Mouse (Mus musculus) B cell, adult 2 months (primary cell): ENCODE results near the gene Ddx21.
"Not testable (repeated sequence)": the region's sequence is repeated elsewhere in the genome, so short reads cannot be mapped to it uniquely, and the experiment has no call there.

Source experiments
- DNase-seq, 2 experiments: peaks; one replicate each; pipeline ENCODE4 v3.0.0; 2022

Ddx21 gene

GRCm38 (mm10) chr10:62602177-62603040 lies at the start of gene Ddx21:
Gene Ddx21, minus strand, starts transcription at chr10:62602281.
- peak; percentile 95 to 96 for DNase-seq

GRCm38 (mm10) chr10:62650881-62651810 lies 49.1 kb upstream of the Ddx21 start, which contains the start of gene Ddx50:
Gene Ddx50, minus strand, starts transcription at chr10:62651218.
- peak; percentile 95 to 96 for DNase-seq

- DNase-seq: no peak
Observed at GRCm38 (mm10) chr10:62650358-62650782, 48.3 kb upstream of the Ddx21 start.

GRCm38 (mm10) chr10:62604161-62604560 lies 2.1 kb upstream of the Ddx21 start:
- no peak for DNase-seq

- no peak for DNase-seq
Observed at GRCm38 (mm10) chr10:62603233-62604030, 1.4 kb upstream of the Ddx21 start.

GRCm38 (mm10) chr10:62601833-62602176 lies 276 bp downstream of the Ddx21 start:
- no peak for DNase-seq

GRCm38 (mm10) chr10:62601053-62601791 lies 859 bp downstream of the Ddx21 start:
- peak; percentile 25 to 26 for DNase-seq

- no peak for DNase-seq
Observed at GRCm38 (mm10) chr10:62600056-62600455, 2.0 kb downstream of the Ddx21 start.

GRCm38 (mm10) chr10:62599311-62599710 lies 2.8 kb downstream of the Ddx21 start:
- not testable (repeated sequence) for DNase-seq

- DNase-seq: no peak
Observed at GRCm38 (mm10) chr10:62592496-62592895, 9.6 kb downstream of the Ddx21 start.

- DNase-seq: peak; percentile 89 to 92
Observed at GRCm38 (mm10) chr10:62590200-62590599, 11.9 kb downstream of the Ddx21 start.

- no peak for DNase-seq
Observed at GRCm38 (mm10) chr10:62588616-62589015, 13.5 kb downstream of the Ddx21 start.

GRCm38 (mm10) chr10:62583245-62583644 lies 18.8 kb downstream of the Ddx21 start:
- DNase-seq: no peak

GRCm38 (mm10) chr10:62582701-62583100 lies 19.4 kb downstream of the Ddx21 start:
- no peak for DNase-seq

- DNase-seq: no peak
Observed at GRCm38 (mm10) chr10:62582263-62582662, 19.8 kb downstream of the Ddx21 start.

- not testable (repeated sequence) for DNase-seq
Observed at GRCm38 (mm10) chr10:62579129-62579528, 23.0 kb downstream of the Ddx21 start.

- peak; percentile 86 to 88 for DNase-seq
Observed at GRCm38 (mm10) chr10:62578338-62579100, 23.6 kb downstream of the Ddx21 start, which contains the start of gene Kif1bp. Gene Kif1bp, minus strand, starts transcription at chr10:62578457.

- DNase-seq: no peak
Observed at GRCm38 (mm10) chr10:62577673-62578337, 24.3 kb downstream of the Ddx21 start.

- no peak for DNase-seq
Observed at GRCm38 (mm10) chr10:62575001-62575400, 27.1 kb downstream of the Ddx21 start.

- no peak for DNase-seq
Observed at GRCm38 (mm10) chr10:62570126-62570871, 31.8 kb downstream of the Ddx21 start.
